Mouse (Mus musculus) liver, postnatal 0 days (tissue): ENCODE results near the gene Vamp4. TPM values are rescaled to one million over a fixed set of nuclear protein-coding genes. Genes with fewer than 3 reads are reported as not detected.

Experiments
- ATAC-seq: fragments of 200-750 bp; cut with Nextera tagmentation; 2 replicates; pipeline ENCODE4 v1.8.0; 2017; ENCODE audit warnings: mild to moderate bottlenecking, moderate library complexity
- DNase-seq: peaks from one replicate; pipeline ENCODE4 v3.0.0-alpha.2; 2016
- H3K27ac ChIP-seq: fragments of 300-500 bp; sonication (generic); 2 replicates; pipeline ENCODE4 v1.5.1; 2014; ENCODE audit warnings: antibody characterized with exemption, moderate library complexity, mild to moderate bottlenecking, low read depth
- H3K27me3 ChIP-seq: fragments of 300-500 bp; sonication (generic); 2 replicates; pipeline ENCODE4 v1.6.1; 2014; ENCODE audit warnings: low read length, control low read depth, mixed read lengths; ENCODE audit not compliant: insufficient read depth
- H3K36me3 ChIP-seq: fragments of 300-500 bp; sonication (generic); replicated peaks from 2 replicates; pipeline ENCODE4 v1.6.1; 2014; ENCODE audit warnings: mild to moderate bottlenecking, control low read depth, low read length, moderate library complexity, mixed read lengths; ENCODE audit not compliant: insufficient read depth
- H3K4me1 ChIP-seq: fragments of 300-500 bp; sonication (generic); 2 replicates; pipeline ENCODE4 v1.6.1; 2014; ENCODE audit warnings: antibody characterized with exemption, mild to moderate bottlenecking, control low read depth; ENCODE audit not compliant: insufficient read depth
- H3K4me2 ChIP-seq: fragments of 300-500 bp; sonication (generic); 2 replicates; pipeline ENCODE4 v1.6.1; 2014; ENCODE audit warnings: low read depth, mild to moderate bottlenecking, low read length, moderate library complexity, mixed read lengths
- H3K4me3 ChIP-seq: fragments of 300-500 bp; sonication (generic); 2 replicates; pipeline ENCODE4 v1.5.1; 2014; ENCODE audit warnings: low read depth, low read length
- H3K9ac ChIP-seq: fragments of 300-500 bp; sonication (generic); replicated peaks from 2 replicates; pipeline ENCODE4 v1.6.1; 2014; ENCODE audit warnings: mild to moderate bottlenecking, moderate library complexity
- H3K9me3 ChIP-seq: fragments of 300-500 bp; sonication (generic); 2 replicates; pipeline ENCODE4 v1.6.1; 2016; ENCODE audit warnings: mild to moderate bottlenecking, control low read depth, low read length, mixed read lengths
- CTCF ChIP-seq: sonication (generic); IDR thresholded peaks from 2 replicates; pipeline ENCODE4 v1.5.1; 2016; ENCODE audit warnings: antibody characterized with exemption, low read depth
- EP300 ChIP-seq: IDR thresholded peaks from 2 replicates; pipeline ENCODE4 v1.6.1; 2016; ENCODE audit warnings: antibody characterized with exemption, low read depth, mild to moderate bottlenecking
- WGBS: fragments of 180-500 bp; shearing (Covaris S2); extraction: QIAGEN DNeasy Blood & Tissue Kit; methylation state at CpG from one replicate; pipeline ENCODE4 v1.1.7; 2014; ENCODE audit not compliant: insufficient replicate concordance; 5-methylcytosine and 5-hydroxymethylcytosine counted together
- polyA plus RNA-seq: library from polyadenylated mRNA; unstranded; fragments of >200 nt; fragmentation: Nextera tagmentation; extraction: Ambion mirVana; gene quantifications from 2 replicates; pipeline ENCODE4 v1.2.1, GENCODE M21; 2015

Gene Vamp4
- polyA plus RNA-seq, 1 experiment from 2014 or later, result 14.9 TPM

DNA sequence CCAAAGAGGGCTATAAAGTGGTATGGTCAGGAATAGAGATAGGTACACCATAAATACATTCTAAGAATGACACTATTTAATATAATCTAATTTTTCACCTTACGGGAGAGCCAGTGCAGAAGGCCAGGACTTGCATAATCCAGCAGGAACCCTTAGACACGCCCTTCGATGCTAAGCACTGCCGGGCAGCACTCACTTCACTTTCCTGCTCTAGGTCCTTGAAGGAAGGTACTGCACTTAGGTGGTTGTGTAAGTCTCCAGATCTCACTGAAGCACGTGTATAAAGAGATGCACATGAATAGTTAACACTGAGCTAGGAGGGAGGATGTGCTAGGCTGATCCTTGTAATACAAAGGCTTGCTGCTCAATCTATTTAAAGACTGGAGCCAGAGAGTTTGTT, 29.3 kb downstream of the Vamp4 start:
- H3K4me2 ChIP-seq, result no peak overlapping the region
- DNase-seq (no peak), ATAC-seq (no peak)
- no peak overlapping the region for H3K27ac ChIP-seq
- H3K9me3 ChIP-seq, result no peaks in the 10 kb centered on the region
- H3K4me3 ChIP-seq, result no peak overlapping the region
- TF ChIP-seq EP300, result no peak
- TF ChIP-seq CTCF, result no peak
- WGBS, result 88% methylated on average over 5 of the region's 5 CpGs
- no peak overlapping the region for H3K9ac ChIP-seq
- H3K4me1 ChIP-seq, result no peaks in the 10 kb centered on the region
- peaks cover 21% of the 10 kb centered on the region for H3K36me3 ChIP-seq
- no peaks in the 10 kb centered on the region for H3K27me3 ChIP-seq

GRCm38 (mm10) chr1:162601288-162601687, 31.0 kb downstream of the Vamp4 start:
- no peak for DNase-seq

GRCm38 (mm10) chr1:162608127-162608526, 37.8 kb downstream of the Vamp4 start:
- ATAC-seq (no peak), DNase-seq (no peak)
- Histone ChIP-seq H3K4me2 (no peak overlapping the region), H3K27ac (no peak overlapping the region), H3K9ac (no peak overlapping the region), H3K4me3 (no peak overlapping the region), H3K27me3 (no peaks in the 10 kb centered on the region), H3K4me1 (no peaks in the 10 kb centered on the region), H3K9me3 (no peaks in the 10 kb centered on the region), H3K36me3 (no peaks in the 10 kb centered on the region)
- TF ChIP-seq EP300 (no peak), CTCF (no peak)
- 41% methylated on average over 1 of the region's 1 CpGs for WGBS

More at GRCm38 (mm10) chr1:162601288-162601687, 31.0 kb downstream of the Vamp4 start:
- Histone ChIP-seq H3K27ac (no peak overlapping the region), H3K9me3 (no peaks in the 10 kb centered on the region), H3K27me3 (no peaks in the 10 kb centered on the region), H3K36me3 (peaks cover 14% of the 10 kb centered on the region), H3K4me2 (no peak overlapping the region), H3K9ac (no peak overlapping the region), H3K4me3 (no peak overlapping the region), H3K4me1 (no peaks in the 10 kb centered on the region)
- 88% methylated on average over 4 of the region's 4 CpGs for WGBS
- ATAC-seq, result no peak
- TF ChIP-seq EP300 (no peak), CTCF (no peak)

GRCm38 (mm10) chr1:162609633-162610250, 39.4 kb downstream of the Vamp4 start:
- H3K4me1 ChIP-seq, result no peaks in the 10 kb centered on the region
- H3K27me3 ChIP-seq, result no peaks in the 10 kb centered on the region
- H3K9me3 ChIP-seq, result no peaks in the 10 kb centered on the region
- no peaks in the 10 kb centered on the region for H3K36me3 ChIP-seq
- DNase-seq (no peak), ATAC-seq (no peak)
- no peak overlapping the region for H3K4me3 ChIP-seq
- WGBS, result 54% methylated on average over 9 of the region's 9 CpGs
- no peak overlapping the region for H3K27ac ChIP-seq
- H3K9ac ChIP-seq, result no peak overlapping the region
- TF ChIP-seq CTCF (no peak), EP300 (no peak)
- H3K4me2 ChIP-seq, result no peak overlapping the region

DNA sequence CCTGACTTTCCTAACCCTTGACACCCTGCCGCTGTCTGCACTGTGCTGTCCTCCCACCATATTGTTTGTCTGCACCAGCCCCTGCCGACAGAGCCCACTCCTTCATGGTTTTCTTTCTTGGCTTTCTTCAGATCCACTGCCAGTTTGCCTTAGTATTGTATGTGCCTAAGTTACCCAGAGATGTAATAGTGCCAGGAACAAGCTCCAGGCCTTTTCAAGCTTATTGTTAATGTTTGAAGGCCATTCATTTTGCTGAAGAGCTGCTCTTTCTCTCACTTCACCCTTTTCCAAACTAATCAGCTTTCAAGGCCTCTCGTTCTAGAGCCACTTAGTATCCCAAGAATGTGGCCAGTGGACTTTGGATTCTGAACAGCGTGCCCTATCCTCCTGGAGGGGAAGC, 40.9 kb downstream of the Vamp4 start:
- no peak for DNase-seq
- no peak overlapping the region for H3K4me2 ChIP-seq
- 72% methylated on average over 4 of the region's 4 CpGs for WGBS

DNA sequence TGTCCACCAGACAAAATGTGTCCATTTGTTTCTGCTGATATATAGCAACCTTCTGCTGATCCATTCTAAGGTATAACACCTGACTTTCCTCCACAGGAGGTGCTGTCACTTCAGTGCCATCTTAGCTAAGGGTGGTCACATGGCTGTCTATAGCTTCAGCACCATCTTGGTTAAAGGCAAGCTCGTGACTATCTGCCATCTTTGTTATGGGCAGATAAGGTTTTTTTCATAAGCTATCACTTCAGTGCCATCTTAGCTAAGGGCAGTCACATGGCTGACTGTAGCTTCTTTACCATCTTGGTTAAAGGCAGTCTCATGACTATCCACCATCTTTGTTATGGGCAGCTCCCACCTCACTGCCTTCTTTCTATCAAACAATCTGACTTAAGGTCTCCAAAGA, 45.2 kb downstream of the Vamp4 start:
- Histone ChIP-seq H3K9me3 (no peaks in the 10 kb centered on the region; the same call in 1 of the 2 replicates), H3K36me3 (no peaks in the 10 kb centered on the region), H3K4me3 (no peak overlapping the region), H3K27me3 (no peaks in the 10 kb centered on the region), H3K4me1 (no peaks in the 10 kb centered on the region), H3K27ac (no peak overlapping the region), H3K9ac (no peak overlapping the region), H3K4me2 (no peak overlapping the region)
- ATAC-seq (peak; percentile 68), DNase-seq (no peak)
- TF ChIP-seq CTCF (no peak), EP300 (no peak)
- 76% methylated on average over 1 of the region's 1 CpGs for WGBS

More for the DNA sequence above, 40.9 kb downstream of the Vamp4 start:
- Histone ChIP-seq H3K9me3 (no peaks in the 10 kb centered on the region), H3K27me3 (no peaks in the 10 kb centered on the region), H3K4me1 (no peaks in the 10 kb centered on the region), H3K9ac (no peak overlapping the region), H3K27ac (no peak overlapping the region), H3K36me3 (no peaks in the 10 kb centered on the region), H3K4me3 (no peak overlapping the region)
- no peak for TF ChIP-seq EP300
- TF ChIP-seq CTCF, result no peak
- no peak for ATAC-seq

DNA sequence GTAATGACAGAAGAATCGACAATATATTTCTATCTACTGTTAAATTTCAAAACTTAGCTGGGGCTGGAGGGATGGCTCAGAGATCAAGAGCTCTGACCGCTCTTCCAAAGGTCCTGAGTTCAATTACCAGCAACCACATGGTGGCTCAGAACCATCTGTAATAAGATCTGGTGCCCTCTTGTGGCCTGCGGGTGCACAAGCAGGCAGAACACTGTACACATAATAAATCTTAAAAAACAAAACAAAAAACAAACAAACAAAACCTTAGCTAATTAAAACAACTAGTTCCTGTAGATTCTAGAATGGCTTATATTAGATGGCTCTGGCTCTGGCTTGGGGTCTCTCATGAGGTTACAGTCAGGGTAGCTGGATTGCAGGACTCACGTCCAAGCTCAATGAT, 50.2 kb downstream of the Vamp4 start:
- 63% methylated on average over 4 of the region's 4 CpGs for WGBS
- H3K9ac ChIP-seq, result no peak overlapping the region

More for the DNA sequence above, 50.2 kb downstream of the Vamp4 start:
- ATAC-seq (no peak), DNase-seq (no peak)
- TF ChIP-seq EP300, result no peak
- peak; percentile 63 for TF ChIP-seq CTCF
- H3K27ac ChIP-seq, result no peak overlapping the region
- H3K4me2 ChIP-seq, result no peak overlapping the region
- no peak overlapping the region for H3K4me3 ChIP-seq
- H3K36me3 ChIP-seq, result no peaks in the 10 kb centered on the region
- no peaks in the 10 kb centered on the region for H3K4me1 ChIP-seq
- H3K27me3 ChIP-seq, result no peaks in the 10 kb centered on the region
- H3K9me3 ChIP-seq, result no peaks in the 10 kb centered on the region; the same call in 1 of the 2 replicates
